Mouse (Mus musculus) CD4-positive, CD25-positive, alpha-beta regulatory T cell, adult 2 months (primary cell): ENCODE results near the gene Cyth3.
A peak's percentile ranks its signal among the peaks of the same experiment; 100 is the strongest.

Experiments
- DNase-seq: peaks from one replicate; pipeline ENCODE4 v3.0.0-alpha.2; 2012; ENCODE audit warnings: low read depth, low spot score

The Cyth3 gene

GRCm38 (mm10) chr5:143616116-143616515 is 6.1 kb upstream of the Cyth3 start:
- DNase-seq, result no peak

- no peak for DNase-seq
These were observed 5.5 kb upstream of the Cyth3 start for GRCm38 (mm10) chr5:143616657-143617329.

GRCm38 (mm10) chr5:143617487-143618209 is 4.6 kb upstream of the Cyth3 start:
- DNase-seq, result no peak

- DNase-seq, result no peak
These were observed 3.7 kb upstream of the Cyth3 start for GRCm38 (mm10) chr5:143618585-143618984.

- DNase-seq, result no peak
These were observed 2.1 kb upstream of the Cyth3 start for GRCm38 (mm10) chr5:143620196-143620595.

- DNase-seq, result no peak
These were observed 1.3 kb upstream of the Cyth3 start for GRCm38 (mm10) chr5:143620941-143621340.

GRCm38 (mm10) chr5:143622623-143623150 is 440 bp downstream of the Cyth3 start:
- no peak for DNase-seq

GRCm38 (mm10) chr5:143623356-143624295 is 1.4 kb downstream of the Cyth3 start:
- DNase-seq, result peak; percentile 41

GRCm38 (mm10) chr5:143624449-143624848 is 2.2 kb downstream of the Cyth3 start:
- DNase-seq, result no peak

GRCm38 (mm10) chr5:143625497-143625896 is 3.2 kb downstream of the Cyth3 start:
- peak; percentile 46 for DNase-seq

GRCm38 (mm10) chr5:143625940-143626588 is 3.8 kb downstream of the Cyth3 start:
- DNase-seq, result no peak

- peak; percentile 71 for DNase-seq
These were observed 5.3 kb downstream of the Cyth3 start for GRCm38 (mm10) chr5:143627507-143627906.

GRCm38 (mm10) chr5:143627926-143628325 is 5.7 kb downstream of the Cyth3 start:
- no peak for DNase-seq

GRCm38 (mm10) chr5:143629686-143630085 is 7.4 kb downstream of the Cyth3 start:
- no peak for DNase-seq

- peak; percentile 69 for DNase-seq
These were observed 8.0 kb downstream of the Cyth3 start for GRCm38 (mm10) chr5:143630214-143630613.

GRCm38 (mm10) chr5:143630738-143631137 is 8.5 kb downstream of the Cyth3 start:
- peak; percentile 76 for DNase-seq

- no peak for DNase-seq
These were observed 9.3 kb downstream of the Cyth3 start for GRCm38 (mm10) chr5:143631559-143631958.

GRCm38 (mm10) chr5:143632674-143633557 is 10.7 kb downstream of the Cyth3 start:
- no peak for DNase-seq

- no peak for DNase-seq
These were observed 11.3 kb downstream of the Cyth3 start for GRCm38 (mm10) chr5:143633558-143633871.

- no peak for DNase-seq
These were observed 11.6 kb downstream of the Cyth3 start for GRCm38 (mm10) chr5:143633877-143634276.
